In genomic region chr17:81737309-81737708, GRCm38 (mm10) we compare ENCODE assay signal across 13 mouse cellular contexts. TPM values are rescaled to one million over a fixed set of nuclear protein-coding genes. Genes with fewer than 3 reads are reported as not detected.
DNase-seq lines count a peak whose midpoint lies in the region; ATAC-seq and TF ChIP-seq lines count a peak whose summit lies in the region.
"Had no signal": no experiment of that assay in that cellular context is flagged by ENCODE, and none has a peak within 500 bp of the region (broad histone marks: within the 10 kb centered on the region; RNA-seq: fewer than 3 reads in every experiment).

No protein-coding gene starts in this region.

- ATAC-seq in heart, embryonic 13.5 days (ENCODE audit: extremely low read depth, insufficient number of reproducible peaks, low FRiP score, low TSS enrichment): no peak
- no peak for ATAC-seq in stomach, postnatal 0 days (ENCODE audit: low FRiP score, low TSS enrichment)
- ATAC-seq: inflammation-experienced regulatory T-cells, adult 6 months; liver, embryonic 12.5 days had no signal

- 41% methylated on average over 4 of the region's 4 CpGs for WGBS in heart, embryonic 10.5 days
- 28% methylated on average over 4 of the region's 4 CpGs for WGBS in heart, embryonic 13.5 days
- WGBS in stomach, postnatal 0 days: 64% methylated on average over 4 of the region's 4 CpGs

- no peak for TF ChIP-seq CTCF in stomach, postnatal 0 days (IDR thresholded peaks at IDR 0.05; ENCODE audit: low read depth)

- intact Hi-C loops in heart, postnatal 14 days (cut with DNase I): no loop called here

- H3K27ac ChIP-seq in heart, embryonic 10.5 days: peak overlapping the region; percentile 93
- peak overlapping the region; percentile 99 for H3K27ac ChIP-seq in heart, embryonic 13.5 days (replicated peaks)
- H3K27ac ChIP-seq in stomach, postnatal 0 days (replicated peaks): no peak overlapping the region
- H3K27ac ChIP-seq: liver, embryonic 12.5 days; neural tube, embryonic 13.5 days had no signal

- peaks cover 6% of the 10 kb centered on the region; the same call in 1 of the 2 replicates for H3K4me1 ChIP-seq in heart, embryonic 10.5 days
- H3K4me1 ChIP-seq in heart, embryonic 13.5 days: peaks cover 35% of the 10 kb centered on the region
- H3K4me1 ChIP-seq in stomach, postnatal 0 days (replicated peaks; ENCODE audit: control insufficient read depth, insufficient read depth): no peaks in the 10 kb centered on the region
- H3K4me1 ChIP-seq: liver, embryonic 12.5 days; neural tube, embryonic 13.5 days had no signal

- peak overlapping the region; percentile 61 for H3K4me3 ChIP-seq in heart, embryonic 10.5 days
- peak overlapping the region; percentile 62 for H3K4me3 ChIP-seq in heart, embryonic 13.5 days
- H3K4me3 ChIP-seq in stomach, postnatal 0 days (ENCODE audit: low read depth, low read length): peak overlapping the region; percentile 0; the same call in 1 of the 2 replicates
- H3K4me3 ChIP-seq: liver, embryonic 12.5 days; neural tube, embryonic 13.5 days had no signal

- H3K9ac ChIP-seq in heart, embryonic 13.5 days: peak overlapping the region; percentile 88
- no peak overlapping the region for H3K9ac ChIP-seq in stomach, postnatal 0 days (ENCODE audit: low read length)
- H3K9ac ChIP-seq: liver, embryonic 12.5 days; neural tube, embryonic 13.5 days had no signal

- TF ChIP-seq EP300 in stomach, postnatal 0 days (optimal IDR thresholded peaks at IDR 0.05): no peak

- peak overlapping the region; percentile 62 for H3K4me2 ChIP-seq in heart, embryonic 13.5 days
- H3K4me2 ChIP-seq in stomach, postnatal 0 days (replicated peaks; ENCODE audit: low read depth): no peak overlapping the region; the same call in 1 of the 2 replicates
- H3K4me2 ChIP-seq: liver, embryonic 12.5 days; neural tube, embryonic 13.5 days had no signal

- peaks cover 2% of the 10 kb centered on the region; the same call in 1 of the 2 replicates for H3K36me3 ChIP-seq in heart, embryonic 10.5 days
- H3K36me3 ChIP-seq in heart, embryonic 13.5 days: peaks cover 8% of the 10 kb centered on the region
- no peaks in the 10 kb centered on the region for H3K36me3 ChIP-seq in stomach, postnatal 0 days (ENCODE audit: control insufficient read depth, insufficient read depth, low read length)
- H3K36me3 ChIP-seq: liver, embryonic 12.5 days; neural tube, embryonic 13.5 days had no signal

- no peaks in the 10 kb centered on the region for H3K9me3 ChIP-seq in heart, embryonic 10.5 days
- H3K9me3 ChIP-seq in heart, embryonic 13.5 days: no peaks in the 10 kb centered on the region
- no peaks in the 10 kb centered on the region for H3K9me3 ChIP-seq in stomach, postnatal 0 days (ENCODE audit: control insufficient read depth, low read length)
- H3K9me3 ChIP-seq: liver, embryonic 12.5 days; neural tube, embryonic 13.5 days had no signal

- H3K27me3 ChIP-seq in heart, embryonic 10.5 days (ENCODE audit: insufficient read depth, poor library complexity, severe bottlenecking): no peaks in the 10 kb centered on the region
- no peaks in the 10 kb centered on the region for H3K27me3 ChIP-seq in heart, embryonic 13.5 days (replicated peaks)
- H3K27me3 ChIP-seq in stomach, postnatal 0 days (ENCODE audit: control insufficient read depth, insufficient read depth, low read length): no peaks in the 10 kb centered on the region
- H3K27me3 ChIP-seq: liver, embryonic 12.5 days; neural tube, embryonic 13.5 days had no signal

- no peak for DNase-seq in heart, embryonic 10.5 days (ENCODE audit: low spot score)
- DNase-seq in heart, postnatal 14 days: no peak
- DNase-seq in lung, postnatal 36 days: peak; percentile 7
- DNase-seq in lung, postnatal 14 days: no peak
- no peak for DNase-seq in stomach, postnatal 0 days (ENCODE audit: low spot score)
- no peak for DNase-seq in ovary, adult 18-20 months (ENCODE audit: low spot score)
- DNase-seq in frontal cortex, postnatal 36 days (ENCODE audit: low spot score in 2 of 2): no peak
- DNase-seq: adrenal gland, postnatal 36 days; gastrocnemius, postnatal 10 days had no signal

RNA-seq across cellular contexts. Expression of gene Slc8a1, which starts 0.9 kb away (rescaled TPM):
- polyA plus RNA-seq in heart, embryonic 10.5 days (2016; fragmentation: Nextera tagmentation; extraction: Ambion mirVana): 58.1 and 107 TPM in 2 replicates
- total RNA-seq in heart, postnatal 14 days (2021): 100 to 1,000 TPM; 367 to 433 TPM
- 67.6 and 73.3 TPM in 2 replicates for polyA plus RNA-seq in heart, embryonic 13.5 days (2015; fragmentation: Nextera tagmentation; extraction: Ambion mirVana)
- 3.1 and 3.2 TPM in 2 replicates for polyA plus RNA-seq in stomach, postnatal 0 days (2015; fragmentation: Nextera tagmentation; extraction: Ambion mirVana)

Comparison
In these comparisons a context has a peak if more than half of its experiments do, and no peak if none do; other contexts are left out.
1. H3K4me3 ChIP-seq: peak in every context shown above with its lines; median percentile 62 in heart, embryonic 13.5 days; 61 in heart, embryonic 10.5 days; 0 in stomach, postnatal 0 days.
2. RNA of gene Slc8a1, which starts 0.9 kb away (polyA plus RNA-seq): 67.6 to 73.3 TPM in heart, embryonic 13.5 days and 58.1 to 107 TPM in heart, embryonic 10.5 days; 3.1 to 3.2 TPM in stomach, postnatal 0 days; every median in the first group is over 10 times any median in the second.